Mouse (Mus musculus) liver, embryonic 14.5 days (tissue): ENCODE results near the gene Steap4.

ENCODE experiments used
- CTCF ChIP-seq: IDR thresholded peaks from 2 replicates; pipeline ENCODE4 v1.5.1; 2016; ENCODE audit warnings: antibody characterized with exemption, low read depth, control low read depth
- EP300 ChIP-seq: IDR thresholded peaks from 2 replicates; pipeline ENCODE4 v1.6.1; 2016; ENCODE audit warnings: antibody characterized with exemption, low read depth

DNA sequence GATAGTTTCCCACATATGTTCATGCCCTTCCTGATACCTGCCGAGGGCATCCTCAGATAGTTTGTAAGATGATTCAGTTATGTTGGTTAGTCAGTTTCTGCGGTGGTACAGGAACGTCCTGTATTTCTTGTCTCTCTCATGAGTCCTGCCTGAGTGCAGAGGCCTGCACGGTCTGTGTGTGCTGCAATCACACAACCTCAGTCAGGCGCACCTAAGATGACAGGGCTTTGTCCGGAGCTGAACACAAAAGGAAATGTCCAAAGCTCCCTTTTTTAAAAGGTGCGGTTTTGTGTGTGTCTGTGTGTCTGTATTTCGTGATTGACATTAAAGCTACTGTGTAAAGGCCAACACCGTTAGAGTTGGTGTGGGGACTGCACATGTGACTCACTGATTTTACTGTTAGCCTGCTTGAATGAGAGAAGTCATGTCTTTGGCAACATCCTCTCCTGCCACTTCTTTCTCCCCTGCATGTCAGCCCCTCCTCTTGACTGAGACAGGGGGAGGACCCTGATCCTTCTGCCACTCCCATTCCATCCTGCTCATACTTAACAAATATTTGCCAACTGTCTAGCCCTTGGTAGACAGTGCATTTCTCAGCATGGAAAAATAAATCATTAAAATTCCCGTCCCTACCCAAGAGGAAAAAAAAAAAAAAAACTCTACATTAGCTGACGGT is 14.4 kb downstream of the Steap4 start:
- no peak for TF ChIP-seq CTCF
- no peak for TF ChIP-seq EP300
